Mouse (Mus musculus) testis, adult 2 months (tissue): ENCODE measurements around the gene Ptma. TPM values are rescaled to one million over a fixed set of nuclear protein-coding genes. Genes with fewer than 3 reads are reported as not detected.

ENCODE experiments used
- H3K27ac ChIP-seq: fragments of 200-500 bp; 2 replicates; pipeline ENCODE4 v1.5.1; 2012; ENCODE audit warnings: low read depth, low read length; ENCODE audit not compliant: control insufficient read depth, insufficient read depth
- H3K27me3 ChIP-seq: fragments of 200-500 bp; 2 replicates; pipeline ENCODE4 v1.6.1; 2012; ENCODE audit warnings: mild to moderate bottlenecking, low read length, moderate library complexity; ENCODE audit not compliant: control insufficient read depth, insufficient read depth
- H3K36me3 ChIP-seq: fragments of 200-500 bp; 2 replicates; pipeline ENCODE4 v1.6.1; 2012; ENCODE audit warnings: mild to moderate bottlenecking, low read length; ENCODE audit not compliant: control insufficient read depth, insufficient read depth
- H3K4me1 ChIP-seq: fragments of 200-500 bp; 2 replicates; pipeline ENCODE4 v1.6.1; 2012; ENCODE audit warnings: low read length; ENCODE audit not compliant: control insufficient read depth, insufficient read depth
- H3K4me3 ChIP-seq: fragments of 200-500 bp; 2 replicates; pipeline ENCODE4 v1.5.1; 2012; ENCODE audit warnings: low read depth, mild to moderate bottlenecking, low read length, moderate library complexity, mixed read lengths; ENCODE audit not compliant: control insufficient read depth
- CTCF ChIP-seq: fragments of 200-500 bp; IDR thresholded peaks from 2 replicates; pipeline ENCODE4 v1.5.1; 2012; ENCODE audit warnings: low read depth, mild to moderate bottlenecking, inconsistent platforms, low read length, moderate library complexity; ENCODE audit not compliant: control insufficient read depth, insufficient read depth, insufficient replicate concordance
- POLR2A ChIP-seq: fragments of 200-500 bp; IDR thresholded peaks from 2 replicates; pipeline ENCODE4 v1.6.1; 2012; ENCODE audit warnings: low read depth, mild to moderate bottlenecking, inconsistent platforms, low read length, moderate library complexity; ENCODE audit not compliant: control insufficient read depth
- polyA plus RNA-seq: library from polyadenylated mRNA; depleted of rRNA; stranded (reverse); fragments of >200 nt; gene quantifications from 2 replicates; pipeline ENCODE4 v1.2.3, GENCODE M21; 2012

Ptma gene
- polyA plus RNA-seq, 1 experiment = 126 TPM

GRCm38 (mm10) chr1:86520361-86520760, 6.2 kb upstream of the Ptma start:
- H3K27ac ChIP-seq = no peak overlapping the region
- H3K4me1 ChIP-seq = peaks cover 5% of the 10 kb centered on the region
- H3K27me3 ChIP-seq = no peaks in the 10 kb centered on the region
- TF ChIP-seq POLR2A = no peak
- peak; percentile 50; the same call in 1 of the 2 replicates for TF ChIP-seq CTCF
- H3K36me3 ChIP-seq = no peaks in the 10 kb centered on the region
- no peak overlapping the region for H3K4me3 ChIP-seq

- Histone ChIP-seq H3K27me3 (no peaks in the 10 kb centered on the region), H3K4me1 (peaks cover 9% of the 10 kb centered on the region), H3K27ac (no peak overlapping the region), H3K4me3 (no peak overlapping the region), H3K36me3 (no peaks in the 10 kb centered on the region)
- TF ChIP-seq CTCF = no peak
- no peak for TF ChIP-seq POLR2A
Observed at GRCm38 (mm10) chr1:86522286-86522871, 4.1 kb upstream of the Ptma start.

DNA sequence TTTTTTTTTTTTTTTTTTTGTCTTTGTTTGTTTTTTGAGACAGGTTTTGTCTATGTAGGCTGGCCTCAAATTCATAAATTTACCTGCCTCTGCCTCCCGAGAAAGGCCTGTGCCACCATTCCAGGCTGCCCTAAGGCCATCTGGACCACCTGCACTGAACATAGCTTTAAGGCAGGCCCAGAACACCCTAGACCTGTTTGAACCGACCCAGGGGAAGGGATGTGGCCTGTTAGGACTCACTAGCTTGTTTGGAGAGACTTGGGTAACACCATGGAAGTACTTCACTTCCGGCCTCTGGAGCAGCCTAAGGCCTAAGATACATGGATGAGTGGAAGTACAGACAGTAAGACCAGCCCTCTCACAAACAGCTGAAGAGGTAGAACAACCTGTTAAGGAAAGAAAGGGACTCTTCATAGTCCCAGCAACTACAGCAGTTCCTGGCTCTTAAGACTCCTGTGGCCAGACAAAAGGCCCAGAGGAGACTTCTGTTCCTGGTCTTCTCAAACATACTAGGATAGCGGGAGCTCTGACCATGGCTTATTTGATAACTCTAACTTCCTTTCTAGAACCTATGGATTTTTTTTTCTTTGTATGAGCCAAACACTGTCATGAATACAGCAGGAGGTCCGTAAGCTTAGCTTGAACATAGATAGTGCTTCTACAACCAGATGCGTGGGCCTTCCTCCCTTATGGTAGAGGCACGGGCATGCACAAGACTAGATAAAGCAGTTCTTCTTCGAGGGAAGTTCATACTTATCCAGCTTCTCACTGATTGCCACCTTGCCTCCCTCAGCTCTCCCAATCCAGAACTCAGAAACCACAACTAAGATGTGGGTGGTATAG, 2.5 kb upstream of the Ptma start:
- H3K36me3 ChIP-seq = no peaks in the 10 kb centered on the region
- H3K27ac ChIP-seq = peak overlapping the region; percentile 100
- no peak overlapping the region; the same call in 1 of the 2 replicates for H3K4me3 ChIP-seq
- TF ChIP-seq CTCF (no peak), POLR2A (no peak)
- H3K27me3 ChIP-seq = no peaks in the 10 kb centered on the region
- H3K4me1 ChIP-seq = peaks cover 21% of the 10 kb centered on the region

- Histone ChIP-seq H3K36me3 (no peaks in the 10 kb centered on the region), H3K27ac (peak overlapping the region; percentile 100), H3K4me1 (peaks cover 21% of the 10 kb centered on the region), H3K4me3 (peak overlapping the region; percentile 92), H3K27me3 (no peaks in the 10 kb centered on the region)
- TF ChIP-seq POLR2A (peak; percentile 44; the same call in 1 of the 2 replicates), CTCF (peak; percentile 89)
Observed at GRCm38 (mm10) chr1:86524619-86525498, 1.7 kb upstream of the Ptma start.

- Histone ChIP-seq H3K27me3 (no peaks in the 10 kb centered on the region), H3K4me3 (peak overlapping the region; percentile 92), H3K4me1 (peaks cover 21% of the 10 kb centered on the region), H3K27ac (peak overlapping the region; percentile 100), H3K36me3 (no peaks in the 10 kb centered on the region)
- TF ChIP-seq CTCF = no peak; the same call in 1 of the 2 replicates
- peak; percentile 2; the same call in 1 of the 2 replicates for TF ChIP-seq POLR2A
Observed at GRCm38 (mm10) chr1:86525499-86526115, 919 bp upstream of the Ptma start.

GRCm38 (mm10) chr1:86526789-86527598, 468 bp downstream of the Ptma start:
- H3K27ac ChIP-seq = peak overlapping the region; percentile 93
- H3K36me3 ChIP-seq = no peaks in the 10 kb centered on the region
- H3K4me1 ChIP-seq = peaks cover 21% of the 10 kb centered on the region
- no peaks in the 10 kb centered on the region for H3K27me3 ChIP-seq
- H3K4me3 ChIP-seq = peak overlapping the region; percentile 92
- TF ChIP-seq POLR2A = no peak
- no peak for TF ChIP-seq CTCF
